Mouse (Mus musculus) hematopoietic stem cell, adult 5-6 weeks (primary cell): ENCODE measurements around the gene G430095P16Rik. TPM values are rescaled to one million over a fixed set of nuclear protein-coding genes. Genes with fewer than 3 reads are reported as not detected.

Source experiments
- ATAC-seq, 2 experiments: fragments of 125-278 bp in 1 of 2; replicated peaks in 1 of 2; 2 replicates each; pipeline ENCODE4 v1.8.0; 2016 to 2017; ENCODE audit warnings: inconsistent platforms in 2 of 2, mild to moderate bottlenecking in 2 of 2, moderate number of reproducible peaks in 2 of 2, low read depth in 1 of 2, moderate TSS enrichment in 1 of 2; ENCODE audit not compliant: low FRiP score in 2 of 2, poor library complexity in 2 of 2, severe bottlenecking in 2 of 2, insufficient read depth in 1 of 2, low TSS enrichment in 1 of 2
- total RNA-seq: library from RNA; stranded (forward); fragments of 172-1452, 232-1000 nt; gene quantifications from 2 replicates; pipeline ENCODE4 v1.2.3, GENCODE M21; 2017

Gene G430095P16Rik
- total RNA-seq, 1 experiment from 2014 or later: 11.4 TPM

GRCm38 (mm10) chr8:84713381-84713780, 9.4 kb upstream of the G430095P16Rik start:
- ATAC-seq: no peak

DNA sequence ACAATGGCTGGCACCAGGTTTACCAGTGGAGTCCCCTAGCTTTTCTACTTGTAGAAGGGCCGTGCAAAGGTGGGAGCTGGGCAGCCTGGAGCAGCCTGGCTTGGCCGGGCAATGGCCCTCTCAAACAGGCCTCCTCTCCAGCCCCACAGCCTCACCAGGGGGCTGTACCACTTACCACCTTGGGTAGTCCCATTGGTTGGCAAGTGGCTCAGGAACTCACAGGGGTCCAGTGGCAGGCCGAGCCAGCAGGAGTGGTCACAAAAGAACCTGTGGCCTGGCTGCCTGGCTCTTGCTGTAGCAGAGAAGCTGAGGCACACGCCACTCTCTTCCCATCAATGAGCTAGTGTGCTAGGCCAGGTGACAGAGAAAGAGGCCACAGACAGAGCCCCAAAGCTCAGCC, 8.6 kb upstream of the G430095P16Rik start:
- no peak for ATAC-seq

- no peak for ATAC-seq
Measured at GRCm38 (mm10) chr8:84715893-84716468, 6.8 kb upstream of the G430095P16Rik start.

DNA sequence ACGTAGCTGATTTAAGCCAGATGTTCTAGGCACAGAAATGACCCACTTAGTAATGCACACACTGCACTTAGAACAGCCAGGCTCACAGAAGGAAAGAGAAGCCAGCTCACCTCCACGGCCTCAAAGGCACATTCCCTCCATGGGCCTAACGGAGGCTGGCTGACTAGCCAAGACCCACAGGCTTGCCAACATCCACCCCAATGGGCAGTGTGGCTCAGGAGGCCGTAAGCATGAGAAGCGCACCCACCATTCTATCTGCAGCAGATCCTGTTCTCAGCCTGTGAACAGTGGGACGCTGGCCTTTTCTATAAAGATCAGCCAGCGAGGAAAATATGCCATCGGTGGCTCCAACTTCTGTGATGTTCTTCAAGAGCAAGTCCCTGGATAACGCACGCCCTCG, 6.0 kb upstream of the G430095P16Rik start:
- no peak for ATAC-seq

- ATAC-seq: no peak
Measured at GRCm38 (mm10) chr8:84718476-84718875, 4.3 kb upstream of the G430095P16Rik start.

DNA sequence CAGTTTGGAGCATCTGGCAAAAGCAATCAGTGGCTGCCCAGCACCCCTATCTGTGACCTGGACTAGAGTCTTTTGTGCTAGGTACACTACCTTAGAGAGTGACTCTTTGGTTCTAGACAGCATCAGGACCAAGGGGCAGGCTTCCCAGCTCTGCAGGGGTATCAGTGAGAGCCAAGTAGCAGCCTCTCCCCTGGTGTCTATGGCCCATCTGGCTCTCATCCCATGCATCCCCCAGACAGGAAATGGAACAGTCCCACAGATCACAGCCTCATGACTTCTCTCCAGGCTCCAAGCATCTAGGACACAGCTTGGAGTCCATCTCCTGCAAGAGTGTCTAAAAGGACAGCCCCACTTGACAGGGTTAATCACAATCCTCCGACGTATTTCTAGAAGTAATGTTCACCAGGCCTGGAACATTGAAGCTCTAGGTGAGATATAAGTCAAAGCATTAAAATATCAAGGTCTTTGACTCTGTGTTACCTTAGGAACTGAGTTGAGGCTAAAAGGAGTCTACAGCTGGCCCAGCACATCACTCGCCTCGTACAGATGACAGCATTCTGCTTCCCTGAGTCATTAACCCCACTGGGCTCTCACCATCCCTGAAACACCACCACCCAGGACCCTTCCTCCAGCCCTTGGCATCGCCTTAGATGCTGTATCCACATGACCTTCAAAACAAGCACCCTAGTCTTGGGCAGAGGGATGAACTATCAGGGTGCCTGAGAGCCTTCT, 3.7 kb upstream of the G430095P16Rik start:
- no peak for ATAC-seq

DNA sequence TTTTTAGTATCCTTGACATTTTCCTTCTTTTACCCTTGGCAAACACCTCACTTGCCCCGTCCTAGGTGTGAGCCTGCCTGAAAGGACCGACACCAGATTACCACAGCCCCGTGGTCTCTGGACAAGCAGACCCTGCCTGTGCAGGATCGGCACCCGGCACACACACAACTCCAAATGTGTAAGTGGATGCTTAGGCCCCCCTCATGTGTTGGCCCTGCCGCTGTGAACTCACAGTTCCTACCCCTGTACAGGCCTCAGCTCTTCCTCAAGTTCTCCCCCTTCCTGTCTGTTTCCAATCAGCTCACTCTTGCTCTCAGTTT, 317 bp upstream of the G430095P16Rik start:
- ATAC-seq: 0 out of 4 replicates have a peak, but pooled peaks of 1 of the 2 experiments have one; percentile 0

DNA sequence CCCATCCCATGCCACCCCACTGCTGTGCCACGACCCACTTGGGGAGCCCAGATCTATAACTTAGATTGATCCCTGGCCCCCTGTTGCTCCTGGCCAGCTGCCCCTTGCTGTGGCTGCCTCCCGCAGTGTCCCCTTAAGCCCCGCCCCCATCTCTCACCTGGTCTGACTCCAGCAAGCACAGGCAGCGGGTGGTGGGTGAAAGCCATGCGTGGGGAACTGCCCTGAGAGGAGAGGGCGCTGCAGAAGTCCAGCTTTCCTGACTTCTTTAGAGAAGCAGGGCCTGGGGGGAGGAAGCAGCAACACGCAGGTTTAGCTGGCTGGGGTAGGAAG, 729 bp downstream of the G430095P16Rik start:
- ATAC-seq: no peak

DNA sequence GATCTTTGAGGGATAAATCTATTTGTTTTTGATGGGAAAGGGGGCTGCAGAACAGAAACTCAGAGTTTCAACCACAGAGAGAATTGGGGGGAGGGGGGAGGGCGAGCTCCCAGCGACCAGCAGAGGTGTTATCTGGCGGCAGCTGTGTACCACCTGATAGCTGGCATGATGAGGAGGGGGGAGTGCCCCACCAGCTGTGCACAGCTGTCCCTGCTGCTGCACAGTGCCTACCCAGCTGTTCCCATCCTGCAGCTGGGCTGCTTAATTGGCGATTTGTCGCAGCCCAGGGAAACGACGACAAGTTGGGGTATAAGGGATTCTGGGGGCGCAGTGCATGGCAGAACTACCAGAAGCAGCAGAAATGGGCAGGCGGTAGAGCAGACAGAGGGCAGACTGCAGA, 1.9 kb downstream of the G430095P16Rik start:
- ATAC-seq: no peak

- ATAC-seq: no peak
Measured at GRCm38 (mm10) chr8:84725246-84725940, 2.6 kb downstream of the G430095P16Rik start.

DNA sequence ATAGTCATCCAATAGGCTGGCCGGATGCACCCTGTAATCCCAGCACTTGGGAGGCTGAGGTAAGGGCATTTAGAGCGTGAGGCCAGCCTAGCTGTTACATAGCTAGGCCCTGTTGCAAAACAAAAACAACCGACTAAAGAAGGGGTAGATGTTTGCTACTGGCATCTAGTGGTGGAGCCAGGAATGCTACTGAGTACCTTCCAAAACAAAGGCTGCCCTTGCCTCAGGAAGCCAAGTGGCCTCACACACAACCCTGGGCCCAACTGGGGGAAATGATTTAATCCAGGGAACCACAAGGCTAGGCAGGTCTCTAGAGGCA, 3.1 kb downstream of the G430095P16Rik start:
- ATAC-seq: peak; percentile 29; a peak in 3 of 4 replicates

DNA sequence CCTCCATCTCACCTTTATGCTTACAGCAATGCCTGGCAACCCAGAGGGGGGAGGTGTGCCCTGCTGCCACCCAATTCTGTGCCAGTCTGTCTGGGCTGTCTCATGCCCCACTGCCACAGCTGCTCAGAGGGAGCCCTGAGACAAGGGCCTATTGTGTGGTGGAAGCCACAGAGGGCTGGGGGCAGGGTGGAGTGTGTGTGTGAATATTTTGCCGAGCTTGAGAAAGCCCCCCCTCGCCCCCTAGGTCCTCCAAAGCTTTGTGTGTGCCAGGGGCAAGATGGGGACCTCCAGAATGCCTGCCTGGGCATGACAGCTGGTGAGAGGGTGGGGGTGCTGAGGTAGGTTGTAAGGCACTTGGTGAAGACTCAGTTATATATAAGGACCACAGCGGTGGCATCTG, 5.7 kb downstream of the G430095P16Rik start:
- ATAC-seq: no peak

- no peak for ATAC-seq
Measured at GRCm38 (mm10) chr8:84729921-84730362, 7.1 kb downstream of the G430095P16Rik start.

- peak; percentile 73 to 82 for ATAC-seq
Measured at GRCm38 (mm10) chr8:84730541-84731370, 7.9 kb downstream of the G430095P16Rik start.

- ATAC-seq: 0 out of 4 replicates have a peak, but pooled peaks of 1 of the 2 experiments have one; percentile 23
Measured at GRCm38 (mm10) chr8:84731371-84732177, 8.8 kb downstream of the G430095P16Rik start.

- no peak for ATAC-seq
Measured at GRCm38 (mm10) chr8:84732545-84732944, 9.7 kb downstream of the G430095P16Rik start.

GRCm38 (mm10) chr8:84732996-84733395, 10.2 kb downstream of the G430095P16Rik start:
- ATAC-seq: no peak
